Mouse (Mus musculus): ENCODE measurements at regions not wholly inside any gene's neighbourhood (a gene's known extent, or its start where the extent isn't known, plus 50 kb on each side); places are given as distances from the start of the nearest gene placed in this dataset.
"Not testable (repeated sequence)": the region's sequence is repeated elsewhere in the genome, so short reads cannot be mapped to it uniquely, and the experiment has no call there.

DNA sequence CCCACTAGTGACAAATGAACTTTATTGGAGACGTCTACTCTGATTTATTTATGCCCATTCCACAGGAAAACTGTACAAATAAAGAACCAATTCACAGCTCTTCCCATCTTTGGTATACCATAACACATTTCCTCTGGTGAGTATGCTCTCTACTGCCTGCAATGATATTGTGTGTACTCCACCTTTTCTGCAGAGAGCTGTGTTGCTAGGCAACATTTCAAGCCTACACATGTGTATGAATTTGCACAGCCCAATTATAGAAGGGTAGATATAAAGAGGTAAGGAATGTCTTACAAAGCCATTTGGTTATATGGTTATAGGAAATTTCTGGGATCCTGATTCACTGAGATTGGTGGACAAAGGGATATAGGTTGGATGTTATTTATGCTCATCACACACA, 227.4 kb downstream of the 4931408C20Rik start:
- DNase-seq (ENCODE audit: low spot score): no peak

DNA sequence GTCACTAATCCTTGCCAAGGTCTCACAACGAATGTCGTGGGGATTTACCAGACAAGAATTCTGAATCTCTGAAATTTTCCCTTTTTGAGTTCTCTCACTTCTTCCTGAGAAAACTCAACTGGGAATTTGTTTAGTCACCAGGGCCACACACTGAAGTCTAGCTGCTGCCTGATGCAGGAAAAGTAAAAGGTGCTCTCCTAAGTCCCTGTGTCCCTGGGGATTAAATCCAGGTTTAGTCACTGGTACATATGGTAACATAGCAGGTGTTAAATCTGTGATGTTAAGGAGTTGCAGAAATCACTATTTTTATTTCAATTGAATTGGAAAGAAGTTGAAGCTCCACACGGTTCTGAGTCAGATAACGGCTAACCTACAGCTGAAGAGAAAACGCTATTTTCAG, 260.9 kb downstream of the 4931408C20Rik start:
- no peak for DNase-seq (ENCODE audit: low spot score)

DNA sequence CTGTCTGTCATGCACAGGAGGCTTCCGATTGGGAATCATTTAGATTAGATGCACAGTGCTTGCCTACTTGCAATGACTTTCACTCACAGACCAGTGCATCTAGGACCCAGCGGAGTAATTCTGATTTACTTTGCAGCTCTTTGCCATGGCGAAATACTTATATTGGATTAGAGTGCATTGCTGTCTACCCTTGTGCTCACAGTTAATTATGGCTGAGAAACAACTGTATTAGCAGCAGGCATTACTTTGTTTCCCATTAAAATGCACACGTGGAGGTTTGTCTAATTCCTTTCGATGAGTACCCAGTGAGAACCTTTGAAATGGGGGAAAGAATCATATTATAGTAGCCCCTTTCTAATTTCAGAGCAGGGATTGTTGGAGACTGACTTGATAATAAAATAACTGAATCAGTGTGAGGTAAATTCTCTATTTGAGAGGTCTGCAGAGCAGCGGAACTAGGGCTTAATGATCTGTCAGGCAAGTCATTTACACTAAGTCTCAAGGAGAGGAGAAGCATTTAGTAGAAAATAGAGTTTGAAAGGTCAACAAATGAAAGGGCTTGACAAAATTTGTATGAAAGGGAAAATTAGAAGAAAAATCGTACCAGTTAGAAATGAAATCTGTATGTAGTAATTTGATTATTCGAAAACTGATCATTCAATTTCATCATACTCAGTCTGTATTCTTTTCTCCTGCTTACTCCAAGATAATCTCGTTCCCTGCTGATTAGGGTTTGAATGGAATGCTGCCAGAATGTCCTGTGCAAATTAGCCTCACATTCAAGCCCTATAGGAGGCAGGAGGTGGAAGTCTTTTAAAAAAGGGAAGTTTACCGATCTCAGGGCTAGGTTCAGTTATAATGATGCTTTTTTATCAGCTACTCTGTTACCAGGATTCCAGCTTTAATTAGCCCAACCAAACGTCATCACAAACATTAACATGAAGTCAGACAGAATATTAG, 299.0 kb downstream of the 4931408C20Rik start:
- DNase-seq (ENCODE audit: low spot score): peak; percentile 8

DNA sequence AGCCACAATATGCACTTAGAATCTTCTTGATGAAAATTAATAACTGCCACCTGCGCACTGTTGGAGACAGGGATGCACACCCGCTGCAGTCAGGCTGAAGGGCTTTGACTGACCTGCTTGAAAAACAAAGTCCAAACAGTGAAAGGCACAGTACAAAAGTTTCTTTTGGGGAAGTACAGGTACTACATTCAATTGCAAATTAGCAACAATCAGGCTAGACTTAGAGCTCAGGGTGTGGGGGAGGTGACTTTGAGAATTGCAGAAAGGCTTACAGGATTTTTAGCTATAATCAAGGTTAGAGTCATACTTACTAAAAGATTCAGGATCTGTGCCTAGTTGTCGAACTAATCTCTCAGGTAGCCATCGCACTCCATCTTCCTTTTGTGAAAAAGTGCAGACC, 346.7 kb downstream of the 4931408C20Rik start:
- no peak for DNase-seq (ENCODE audit: low spot score)

DNA sequence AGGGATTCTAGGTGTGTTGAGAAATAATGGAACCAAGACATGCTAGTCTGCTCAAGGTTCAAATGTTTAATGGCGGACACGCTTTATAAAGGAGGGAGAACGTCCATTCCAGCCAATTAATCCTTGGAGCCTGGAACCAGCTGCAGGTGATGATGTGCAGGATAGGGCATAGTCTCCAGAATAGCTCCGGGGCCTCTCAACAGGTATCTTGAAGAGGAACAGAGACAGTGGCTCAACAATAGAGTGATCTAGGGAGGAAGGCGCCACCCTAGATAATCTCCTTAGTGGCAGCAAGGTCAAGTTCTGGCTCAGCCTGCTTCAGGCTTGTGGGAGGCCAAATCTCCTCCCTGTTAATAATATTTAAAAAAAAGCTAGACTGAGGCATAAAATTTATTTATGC, 347.4 kb downstream of the 4931408C20Rik start:
- not testable (repeated sequence) for DNase-seq (ENCODE audit: low spot score)

DNA sequence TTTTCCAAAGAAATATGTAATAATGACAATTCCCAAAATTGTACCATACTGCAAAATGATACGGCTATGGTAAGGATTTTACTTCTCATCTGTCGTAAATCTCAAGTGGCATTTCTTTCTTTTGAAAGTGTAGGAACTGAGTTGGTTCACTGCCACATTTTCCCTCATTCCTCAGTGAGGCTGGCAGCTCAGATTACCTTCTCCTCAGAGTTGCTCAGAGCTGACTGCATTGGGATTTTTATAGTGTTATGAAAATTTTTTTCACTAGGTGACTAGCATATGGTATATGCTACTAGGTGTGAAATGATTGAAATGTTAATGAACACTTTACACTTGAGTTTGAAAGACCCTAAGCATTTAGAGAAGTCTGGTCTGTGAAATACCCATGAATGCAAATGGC, 397.7 kb downstream of the 4931408C20Rik start:
- DNase-seq (ENCODE audit: low spot score): no peak

DNA sequence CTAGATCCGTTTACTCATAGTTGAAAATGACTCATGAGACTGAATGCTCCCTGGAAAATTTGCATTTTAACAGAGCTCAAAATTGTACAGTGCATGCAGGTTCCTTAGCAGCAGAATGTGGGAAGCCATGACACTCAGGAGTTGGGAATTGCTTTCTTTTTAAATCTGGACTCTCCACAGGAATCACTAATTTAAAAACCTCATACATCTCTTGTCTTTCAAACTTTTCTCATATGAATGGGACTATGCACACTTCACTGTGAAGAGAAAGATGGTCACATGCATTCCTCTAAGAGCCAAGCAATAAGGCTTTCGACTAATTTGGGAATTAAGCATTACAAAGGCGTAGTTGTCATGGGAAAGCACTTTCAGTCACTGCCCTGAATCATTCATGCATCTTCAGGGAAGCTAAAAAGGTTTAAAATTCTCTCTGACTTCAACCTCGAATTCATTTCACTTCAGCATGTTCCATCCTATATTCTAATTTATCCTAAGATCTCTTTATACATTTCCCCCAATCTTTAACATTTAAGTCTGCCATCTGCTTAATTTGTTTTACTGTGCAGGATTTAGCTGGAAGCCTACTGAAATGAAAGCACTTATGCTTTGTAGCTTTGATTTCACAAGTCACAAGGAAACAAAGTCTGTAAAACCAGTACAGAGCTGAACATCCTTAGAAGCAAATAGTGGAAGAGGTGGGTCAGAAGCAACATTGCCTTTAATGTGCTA, 404.2 kb downstream of the 4931408C20Rik start:
- no peak for DNase-seq (ENCODE audit: low spot score)

DNA sequence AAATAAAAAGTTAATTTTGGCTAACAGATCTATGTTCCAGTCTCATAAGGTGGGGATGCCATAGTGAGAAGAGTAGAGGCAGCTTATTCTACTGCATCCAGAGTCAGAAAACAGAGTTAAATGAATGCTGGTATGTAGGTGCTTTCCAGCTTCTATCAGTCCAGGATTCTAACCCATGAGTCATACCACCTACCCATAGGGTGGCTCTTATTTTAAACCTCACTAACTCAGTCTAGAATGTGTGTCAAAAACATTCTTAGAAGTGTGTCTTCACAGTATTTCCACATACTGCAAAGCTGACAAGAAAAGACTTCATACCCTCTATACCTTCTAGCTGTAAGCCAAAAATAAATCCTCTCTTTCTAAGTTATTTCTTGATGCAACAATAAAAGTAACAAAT, 410.7 kb downstream of the 4931408C20Rik start:
- no peak for DNase-seq (ENCODE audit: low spot score)

DNA sequence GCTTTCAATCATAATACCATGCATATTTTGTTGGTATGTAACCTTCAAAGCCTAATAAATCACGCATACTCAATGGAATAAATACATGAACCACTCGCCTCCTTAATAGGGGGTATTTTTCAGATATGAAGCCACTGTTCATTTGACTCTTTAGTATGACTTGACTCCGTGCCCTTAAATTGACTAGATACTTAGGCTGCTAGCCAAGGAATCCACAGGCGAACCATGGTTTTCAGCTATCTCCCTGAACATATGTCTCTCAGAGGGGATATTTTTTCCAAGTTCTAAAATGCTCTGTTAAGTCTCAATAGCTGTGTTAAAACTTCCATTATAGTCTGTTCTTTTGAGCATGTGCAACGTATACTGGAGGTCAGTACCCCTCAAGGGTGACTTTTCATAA, 413.8 kb upstream of the Adgrb3 start:
- DNase-seq (ENCODE audit: low spot score): no peak

DNA sequence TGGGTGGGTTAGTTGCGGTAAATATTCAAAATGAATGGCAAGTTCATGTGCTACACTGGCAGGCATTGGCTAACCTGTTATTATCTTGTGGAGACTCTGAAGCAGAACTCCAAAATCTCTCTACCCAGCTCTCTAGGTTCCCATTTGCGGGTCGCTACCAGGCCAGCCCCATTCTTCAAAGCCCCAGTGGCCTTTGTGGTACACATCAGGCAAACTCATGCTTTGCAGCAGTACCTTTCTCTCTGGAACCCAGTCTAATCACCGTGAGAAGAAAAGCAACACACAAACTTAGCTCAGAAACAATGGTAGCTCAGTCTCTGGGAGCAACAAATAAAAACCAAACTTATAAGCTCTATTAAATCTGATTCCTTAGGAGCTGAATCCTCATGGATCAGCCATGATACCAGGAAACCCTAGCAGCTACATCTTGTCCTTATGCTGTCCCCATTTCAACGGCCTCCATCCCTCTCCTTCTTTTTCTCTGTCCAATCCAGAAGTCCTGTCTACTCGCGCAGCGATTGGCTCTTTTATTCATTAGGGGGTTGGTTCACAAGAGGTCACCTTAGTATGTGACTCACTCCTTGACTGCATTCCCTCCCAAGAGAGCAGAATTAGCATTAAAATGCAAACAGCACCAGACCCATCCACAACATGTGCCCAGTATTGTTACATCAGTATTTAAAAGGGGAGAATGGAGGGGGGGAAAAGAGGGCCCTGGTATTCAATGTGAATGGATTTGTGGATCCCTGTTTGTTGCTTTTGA, 400.0 kb upstream of the Adgrb3 start:
- peak; percentile 3 for DNase-seq (ENCODE audit: low spot score)

DNA sequence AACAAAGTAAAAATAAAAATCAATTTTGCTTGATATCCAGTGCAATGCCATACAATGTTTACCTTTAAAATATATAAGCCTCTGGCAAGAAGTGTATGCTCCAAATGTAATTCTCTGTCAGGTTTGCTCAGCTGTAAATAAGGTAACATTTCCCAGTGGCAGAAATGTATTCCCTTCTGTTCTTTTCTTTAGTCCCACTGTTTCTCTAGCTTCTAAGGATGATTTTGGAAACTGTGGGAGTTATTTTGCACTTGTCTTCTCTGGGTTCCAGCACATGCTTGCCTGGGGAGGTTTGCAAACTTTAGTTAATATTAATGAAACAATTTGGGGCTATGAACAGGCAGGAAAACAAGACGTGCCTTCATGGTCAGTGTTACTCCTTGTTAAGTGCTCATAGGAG, 374.9 kb upstream of the Adgrb3 start:
- DNase-seq (ENCODE audit: low spot score): no peak
